Mouse (Mus musculus) c-Kit-positive CD71-positive TER-119-negative erythroid progenitor cells, embryonic 14.5 days (primary cell): ENCODE data around the gene Tenm2.

Experiments
- DNase-seq: peaks from one replicate; pipeline ENCODE4 v3.0.0-alpha.2; 2013; ENCODE audit warnings: low read depth

The Tenm2 gene

DNA sequence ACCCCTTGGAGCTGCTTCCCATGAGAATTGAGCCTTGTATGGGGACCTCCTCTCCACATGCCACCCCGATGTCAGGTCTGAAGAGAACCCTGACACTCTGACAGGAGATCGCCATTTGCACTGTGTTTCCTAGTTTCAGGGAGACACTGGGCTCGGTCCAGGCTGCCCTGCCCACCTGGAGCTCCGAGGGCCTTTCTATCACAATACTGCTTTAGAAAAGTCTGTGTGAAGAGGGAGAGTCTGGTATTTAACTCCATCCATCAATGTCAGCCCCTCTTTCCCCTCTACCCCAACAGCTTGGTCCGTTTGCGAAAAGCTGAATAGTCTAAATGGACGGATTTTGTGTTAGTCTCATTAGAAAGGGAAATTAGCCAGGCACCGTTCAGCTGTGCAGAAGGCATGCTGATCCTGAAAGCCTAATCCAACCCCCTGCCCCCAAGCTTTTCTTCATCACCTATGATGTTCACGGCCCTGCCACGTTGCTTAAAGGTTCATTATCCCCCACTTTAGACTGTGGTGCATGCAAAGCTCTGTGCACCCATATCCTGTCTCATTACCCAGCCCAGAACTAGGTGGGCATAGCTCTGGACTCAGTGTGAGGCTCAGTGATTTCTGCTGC, 538.6 kb downstream of the Tenm2 start:
- DNase-seq: no peak

DNA sequence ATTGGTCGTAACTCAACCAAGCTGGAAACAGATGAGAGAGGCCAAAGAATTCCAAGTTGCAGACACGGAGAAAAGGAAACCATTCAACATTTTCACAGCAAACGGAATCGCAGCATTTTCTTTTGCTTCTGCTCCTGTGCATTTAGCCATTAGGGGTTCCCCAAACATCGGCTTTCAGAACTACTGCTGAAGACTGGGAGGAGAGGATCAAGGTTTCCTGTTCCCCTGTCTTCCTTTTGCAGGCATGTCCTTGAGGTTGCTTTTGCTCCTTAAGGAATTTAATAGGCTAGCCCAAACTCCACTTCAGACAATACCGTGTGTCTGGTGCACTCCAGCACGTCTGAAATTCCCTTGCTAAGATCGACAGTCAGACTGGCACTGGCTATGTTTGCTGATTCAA, 541.0 kb downstream of the Tenm2 start:
- DNase-seq: no peak

DNA sequence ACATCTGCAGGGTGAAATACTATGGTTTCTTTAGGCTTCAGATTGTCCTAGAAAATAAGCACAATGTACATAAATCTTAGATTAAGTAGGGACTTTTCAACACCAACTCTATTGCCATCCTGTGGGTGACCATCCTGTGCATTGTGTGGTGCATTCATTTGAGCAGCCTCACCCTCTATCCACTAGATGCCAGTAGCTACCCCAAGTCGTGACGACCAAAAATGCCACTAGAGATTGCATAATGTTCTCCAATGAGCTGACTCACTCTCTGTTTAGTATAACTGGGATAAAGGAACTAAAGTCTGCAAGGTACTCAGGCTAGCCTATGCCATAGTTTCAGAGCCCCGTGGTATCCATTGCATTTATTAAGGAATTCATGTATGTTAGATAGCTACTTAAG, 543.1 kb downstream of the Tenm2 start:
- DNase-seq: no peak

DNA sequence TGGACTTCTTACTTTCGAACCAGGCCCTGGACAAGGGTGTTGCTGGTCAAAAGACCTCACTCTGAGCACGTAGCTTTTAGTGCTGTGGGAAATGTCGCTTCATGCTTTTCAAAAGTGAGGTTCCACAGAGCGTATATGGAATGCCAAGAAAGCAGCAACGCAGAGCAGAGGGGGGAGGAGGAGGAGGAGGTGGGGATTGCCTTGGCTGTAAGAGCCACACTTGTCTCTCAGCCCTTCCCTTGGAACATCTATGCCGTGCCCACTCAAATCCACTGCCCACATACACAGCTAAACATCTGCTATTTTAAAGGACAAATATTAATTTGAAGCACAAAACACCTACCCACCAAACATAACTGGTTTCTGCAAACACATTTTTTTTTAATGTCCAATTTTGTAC, 544.9 kb downstream of the Tenm2 start:
- DNase-seq: no peak

DNA sequence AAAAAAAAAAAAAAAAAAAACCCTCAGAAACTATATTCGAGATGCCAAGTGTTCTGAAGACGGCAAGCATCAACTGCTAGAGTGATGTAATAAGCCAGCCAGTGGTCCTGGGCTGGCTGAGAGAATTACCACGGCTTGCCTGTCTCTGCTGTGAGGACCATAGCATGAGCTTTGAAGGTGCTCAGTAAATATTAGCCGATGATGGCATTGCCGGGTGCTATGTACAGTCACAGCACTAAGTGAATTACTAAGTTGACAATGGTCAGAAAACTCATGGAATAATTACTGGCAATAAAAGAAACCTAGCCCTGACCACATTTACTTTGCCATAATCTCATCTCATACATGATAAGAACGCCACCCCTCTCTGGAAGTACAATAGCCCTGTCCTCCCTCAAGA, 549.5 kb downstream of the Tenm2 start:
- DNase-seq: no peak

DNA sequence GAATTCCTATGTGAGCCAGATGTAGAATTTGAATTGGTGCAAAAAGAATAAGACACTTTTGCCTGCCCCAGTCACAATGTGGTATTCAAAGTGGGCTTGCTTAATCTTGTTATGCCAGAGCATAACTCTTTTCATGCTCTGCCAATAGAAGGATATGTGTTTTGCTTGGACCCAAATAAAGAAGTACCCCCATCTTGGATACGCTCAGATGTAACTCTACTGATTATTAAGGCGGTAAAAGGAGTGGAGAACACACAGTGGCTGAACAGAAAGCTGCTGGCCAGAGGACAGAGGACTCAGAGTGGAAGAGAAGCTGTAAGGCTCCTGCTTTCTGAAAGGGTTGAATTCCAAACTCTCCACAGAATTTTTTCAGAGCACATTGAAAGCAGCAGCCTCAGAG, 556.4 kb downstream of the Tenm2 start:
- DNase-seq: no peak

DNA sequence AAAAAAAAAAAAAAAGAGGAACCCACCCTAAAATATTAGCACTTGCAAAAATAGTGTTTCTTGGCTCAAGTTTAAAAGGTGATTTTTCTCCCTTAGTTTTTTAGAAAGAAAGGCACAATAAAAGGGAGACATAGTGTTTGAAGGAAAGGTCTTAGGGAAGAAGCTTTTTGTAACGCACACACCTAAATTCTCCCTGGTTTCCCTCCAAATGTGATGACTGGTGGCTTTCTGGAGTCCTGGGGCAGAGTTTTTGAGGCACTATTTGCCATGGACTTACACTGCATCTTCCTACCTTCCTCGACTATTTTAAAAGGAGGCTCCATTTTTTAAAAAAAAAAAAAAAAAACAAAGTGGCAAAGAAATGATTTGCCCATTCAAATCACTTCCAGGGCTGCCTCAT, 557.2 kb downstream of the Tenm2 start:
- DNase-seq: no peak

DNA sequence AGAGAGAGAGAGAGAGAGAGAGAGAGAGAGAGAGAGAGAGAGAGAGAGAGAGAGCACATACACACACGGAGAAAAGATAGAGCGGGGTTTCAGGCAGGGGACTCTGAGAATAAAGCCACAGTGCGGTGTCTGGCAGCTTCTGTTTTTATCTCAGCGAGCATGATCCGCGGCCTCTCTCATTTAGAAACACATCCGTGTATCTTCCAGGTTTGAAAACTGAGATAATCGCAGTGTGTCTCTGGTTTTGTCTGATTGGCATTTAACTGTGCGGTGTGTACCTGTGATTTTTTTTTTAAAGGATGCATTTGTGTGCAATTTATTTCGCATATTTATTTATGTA, 557.7 kb downstream of the Tenm2 start:
- DNase-seq: no peak

DNA sequence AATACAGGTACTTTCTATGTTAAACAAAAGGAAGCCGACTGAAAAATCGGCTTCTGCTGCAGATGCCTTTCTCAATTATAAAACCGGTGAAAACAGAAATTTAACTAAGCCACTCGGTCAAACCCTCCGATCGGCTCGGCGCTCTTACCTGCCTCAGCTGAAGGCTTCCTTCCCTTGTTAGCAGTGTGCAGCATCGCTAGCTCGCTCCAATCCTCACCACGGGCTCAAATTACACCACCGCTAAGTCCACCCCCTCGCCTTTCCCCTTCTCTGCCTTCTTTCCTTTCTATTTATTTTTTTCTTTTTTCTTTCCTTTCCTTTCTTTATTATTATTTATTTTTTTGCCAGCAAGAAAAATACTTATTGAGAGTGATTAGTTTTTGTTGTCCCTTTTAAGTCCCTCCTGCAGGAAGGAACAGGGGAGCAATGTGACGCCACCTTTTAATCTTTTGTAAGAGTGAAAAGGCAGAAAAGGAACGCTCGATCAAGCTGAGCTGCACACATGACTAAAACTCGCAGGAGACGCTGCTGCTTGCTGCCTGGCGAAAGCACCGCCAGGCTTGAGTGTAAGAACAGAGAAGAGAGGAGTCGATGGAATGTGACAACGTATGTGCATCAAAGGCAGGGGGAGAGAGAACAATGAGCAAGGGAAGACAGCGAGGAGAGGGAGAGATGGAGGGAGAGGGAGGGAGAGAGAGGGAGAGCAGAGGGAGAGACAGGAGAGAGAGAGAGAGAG, 558.3 kb downstream of the Tenm2 start:
- no peak for DNase-seq

DNA sequence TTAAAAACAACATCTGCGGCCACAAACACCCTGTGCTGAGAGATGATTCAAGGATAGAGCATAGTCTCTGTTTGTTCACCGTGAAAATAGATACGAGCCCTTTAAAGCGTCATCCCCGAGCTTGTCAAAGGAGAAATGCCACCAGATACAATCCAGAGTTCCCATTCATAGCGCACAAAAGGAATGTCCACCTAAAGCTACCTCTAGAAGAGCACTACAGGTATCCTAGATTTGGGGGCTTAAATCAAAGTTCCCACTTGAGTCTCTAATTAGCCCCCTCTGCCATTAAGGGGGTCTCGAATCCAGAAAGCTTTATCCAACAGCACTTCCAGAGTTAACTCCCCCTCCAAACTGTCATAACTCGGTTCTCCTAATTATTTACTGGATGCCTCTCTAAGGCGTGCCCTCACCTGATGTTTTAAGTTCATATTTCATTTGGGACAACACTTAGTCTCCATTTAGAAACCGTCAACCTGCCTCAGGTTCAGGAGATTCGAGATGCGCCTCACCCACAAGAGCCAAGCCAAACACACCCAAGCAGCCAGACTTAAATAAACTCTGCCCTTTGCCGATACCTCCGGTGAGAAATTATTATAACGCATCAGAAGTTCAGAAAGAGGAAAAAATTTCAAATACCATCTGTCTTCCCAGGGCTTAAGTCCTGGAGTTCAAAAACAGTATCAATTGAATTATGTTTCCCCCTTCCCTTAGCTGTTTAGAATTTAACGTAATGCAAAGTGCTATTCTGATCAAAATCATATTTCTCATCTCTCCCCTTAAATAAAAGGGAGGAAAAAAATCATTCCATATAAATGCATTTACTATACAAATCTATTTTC, 559.1 kb downstream of the Tenm2 start:
- DNase-seq: no peak

DNA sequence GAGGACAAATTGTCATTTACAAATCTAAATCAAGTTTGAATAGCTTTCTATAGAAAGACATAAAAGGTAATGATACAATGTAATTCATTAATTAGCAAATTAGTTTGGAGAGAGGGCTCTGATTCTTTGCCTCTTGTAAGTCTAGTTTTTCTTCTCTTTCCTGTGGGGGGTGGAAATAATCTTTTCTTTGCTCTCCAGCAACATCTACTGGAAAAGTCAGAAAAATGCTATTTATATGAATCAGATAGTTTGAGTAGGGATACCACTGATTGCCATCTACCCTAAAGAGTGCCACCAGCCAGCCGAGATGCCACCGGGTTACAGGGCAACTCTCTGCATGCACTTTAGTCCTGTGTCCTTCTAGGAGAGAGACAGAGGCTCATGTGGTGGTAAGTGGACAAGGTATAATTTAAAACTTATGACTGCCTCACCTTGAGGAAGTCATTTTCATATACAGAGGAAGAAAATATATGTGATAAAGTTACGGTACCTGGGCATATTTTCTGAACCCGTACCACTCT, 560.8 kb downstream of the Tenm2 start:
- DNase-seq: no peak

DNA sequence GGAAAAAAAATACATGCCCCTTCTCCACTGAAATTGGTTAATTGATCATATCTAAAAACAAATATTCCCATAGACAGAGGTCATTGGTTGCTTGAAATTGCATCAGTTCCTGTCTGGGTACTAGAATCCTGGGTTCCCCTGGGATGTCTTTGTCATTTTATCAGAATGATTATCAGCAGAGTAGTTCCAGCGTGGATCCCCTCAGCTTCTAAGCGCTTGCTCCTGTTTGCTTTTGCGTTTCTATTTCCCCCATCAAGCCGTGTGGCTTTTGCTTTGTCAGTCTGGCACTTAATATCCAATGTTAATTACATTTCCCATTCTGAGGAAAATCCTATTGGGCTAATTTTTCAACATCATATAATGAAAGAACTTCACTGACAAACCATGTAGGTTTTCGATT, 561.6 kb downstream of the Tenm2 start:
- no peak for DNase-seq

DNA sequence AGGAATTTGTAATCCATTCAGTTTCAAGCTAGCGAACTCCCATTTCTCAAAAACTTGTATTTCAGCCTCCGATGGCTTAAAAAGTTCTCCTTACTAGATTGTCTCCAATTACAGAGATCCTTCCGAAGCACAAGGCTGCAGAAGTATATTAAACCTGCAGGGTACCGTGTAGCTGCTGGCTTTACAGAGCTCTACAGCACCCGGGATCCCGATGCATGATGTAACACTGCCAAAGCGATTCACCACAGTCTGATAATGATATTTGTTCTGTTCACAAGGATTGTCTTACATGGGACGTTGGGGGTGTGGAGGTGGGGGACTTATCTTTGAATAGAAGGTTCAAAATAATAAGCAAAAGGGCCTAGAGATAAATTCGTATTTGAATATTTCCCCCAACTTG, 564.6 kb downstream of the Tenm2 start:
- DNase-seq: no peak

DNA sequence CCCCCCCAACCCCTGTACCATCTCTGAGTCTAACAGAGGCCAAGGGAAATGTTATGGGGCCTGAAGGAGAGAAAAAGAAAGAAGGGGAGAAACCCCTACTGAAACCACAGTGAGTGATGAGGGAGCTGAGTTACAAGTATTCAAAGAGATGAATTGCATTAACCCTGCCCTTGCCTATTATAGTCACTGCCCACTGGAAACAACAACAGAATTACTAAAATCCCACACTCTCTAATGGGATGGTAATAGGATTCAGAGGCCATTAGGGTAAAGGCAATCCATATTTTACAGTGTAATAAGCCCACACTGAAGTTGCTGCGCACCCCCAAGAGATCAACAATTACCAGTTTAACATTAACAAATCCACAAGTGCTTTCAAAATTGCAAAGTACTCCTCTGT, 571.7 kb downstream of the Tenm2 start:
- no peak for DNase-seq

DNA sequence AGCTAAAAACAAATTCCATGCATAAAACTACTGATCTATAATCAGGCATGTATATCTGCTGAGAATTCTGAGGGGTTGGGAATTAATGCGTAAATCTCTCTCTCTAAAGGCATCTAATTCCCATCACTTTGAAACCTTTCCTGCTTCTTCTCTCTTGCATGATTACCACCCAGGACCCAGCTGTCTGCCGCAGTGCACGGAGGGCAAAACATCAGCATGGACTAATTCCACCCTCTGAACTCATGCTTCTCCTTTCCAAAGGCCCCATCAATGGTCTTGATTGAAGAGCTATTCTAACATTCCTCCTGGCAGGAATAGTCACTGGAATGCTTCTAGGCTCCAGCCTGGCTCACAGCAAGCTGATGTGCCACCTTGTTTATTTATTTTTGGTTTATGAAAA, 572.2 kb downstream of the Tenm2 start:
- DNase-seq: no peak

DNA sequence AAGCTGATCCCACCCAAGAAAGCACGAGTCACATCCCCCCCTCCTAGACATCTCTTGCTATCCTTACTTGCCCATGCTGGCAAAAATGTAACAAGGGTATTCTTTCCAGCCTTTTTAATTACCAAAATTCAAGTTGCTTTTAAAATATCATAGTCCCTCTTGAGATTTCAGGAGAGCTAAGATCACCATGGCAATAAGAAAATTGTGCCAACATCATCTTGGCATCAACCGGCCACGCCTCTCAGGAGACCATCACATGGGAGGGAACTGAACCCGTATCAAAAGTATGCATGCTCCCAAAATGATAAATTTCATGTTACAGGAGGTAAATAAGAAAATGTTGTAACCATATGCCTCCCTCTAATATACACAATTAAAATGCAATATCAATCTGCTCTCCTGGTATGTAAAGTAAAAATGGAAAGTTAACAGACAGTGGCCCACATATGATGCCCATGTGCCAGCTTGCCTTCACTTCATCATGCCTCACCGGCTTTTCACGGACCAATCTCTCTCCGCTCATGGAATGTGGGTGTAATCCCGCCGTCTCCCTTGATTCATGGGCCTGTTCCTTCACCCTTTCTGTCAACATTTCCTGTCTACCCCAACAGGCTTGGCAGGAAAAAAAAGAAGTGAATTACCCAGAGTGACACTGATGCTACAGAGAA, 582.0 kb downstream of the Tenm2 start:
- DNase-seq: no peak

DNA sequence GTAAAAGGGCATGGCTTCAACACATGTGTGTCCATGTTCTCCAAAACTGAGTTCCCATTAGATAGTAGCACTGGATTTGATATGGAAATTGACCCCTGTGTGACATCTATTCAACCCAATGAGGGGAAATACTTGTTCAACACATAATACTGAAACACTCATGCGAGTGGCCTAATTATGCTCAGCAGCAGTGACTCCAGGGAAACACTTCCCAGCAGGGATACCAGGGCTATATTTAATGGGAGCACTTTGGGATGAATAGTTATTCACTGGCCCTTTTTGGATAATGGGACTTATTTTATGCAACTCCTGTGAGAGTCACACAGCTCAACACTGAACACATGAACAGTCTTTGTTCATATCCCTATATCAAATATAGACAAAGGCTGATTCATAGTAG, 588.6 kb downstream of the Tenm2 start:
- DNase-seq: no peak

DNA sequence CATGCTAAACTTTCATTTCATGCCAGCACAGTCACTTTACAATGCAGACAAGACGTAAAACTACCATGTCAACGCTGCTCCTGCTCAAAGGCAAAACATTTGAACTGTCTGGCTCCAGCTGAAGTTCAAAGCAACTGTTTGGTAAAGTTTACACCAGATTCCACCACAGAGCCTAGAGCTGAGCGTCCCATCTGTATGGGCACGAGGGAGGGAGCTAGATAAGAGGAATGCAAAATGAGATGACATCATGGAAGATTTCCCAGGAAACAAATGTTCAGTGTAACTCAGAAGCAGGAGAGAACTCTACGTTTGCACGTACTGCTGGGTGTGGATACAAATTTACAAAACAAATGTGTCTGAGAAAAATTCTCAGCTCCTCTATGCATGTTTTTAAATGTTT, 600.7 kb downstream of the Tenm2 start:
- no peak for DNase-seq

DNA sequence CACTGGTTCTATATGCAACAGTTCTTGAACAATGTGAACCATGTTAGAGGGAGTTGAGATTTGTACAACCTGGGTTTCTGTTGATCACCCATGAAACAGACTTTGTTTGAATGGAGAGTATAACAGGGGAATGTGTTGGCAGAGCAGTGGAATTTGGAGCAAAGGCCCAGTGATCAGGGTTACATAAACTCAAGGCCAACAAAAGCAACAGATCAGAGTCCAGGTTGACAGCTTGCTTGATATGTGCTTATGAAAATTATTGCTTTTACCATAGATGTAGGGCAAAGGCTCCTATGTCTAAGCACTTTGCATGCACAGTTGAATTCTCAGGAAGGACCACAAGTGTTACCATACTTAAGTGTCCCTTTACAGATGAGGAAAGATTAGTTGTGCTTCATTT, 603.6 kb downstream of the Tenm2 start:
- DNase-seq: no peak

DNA sequence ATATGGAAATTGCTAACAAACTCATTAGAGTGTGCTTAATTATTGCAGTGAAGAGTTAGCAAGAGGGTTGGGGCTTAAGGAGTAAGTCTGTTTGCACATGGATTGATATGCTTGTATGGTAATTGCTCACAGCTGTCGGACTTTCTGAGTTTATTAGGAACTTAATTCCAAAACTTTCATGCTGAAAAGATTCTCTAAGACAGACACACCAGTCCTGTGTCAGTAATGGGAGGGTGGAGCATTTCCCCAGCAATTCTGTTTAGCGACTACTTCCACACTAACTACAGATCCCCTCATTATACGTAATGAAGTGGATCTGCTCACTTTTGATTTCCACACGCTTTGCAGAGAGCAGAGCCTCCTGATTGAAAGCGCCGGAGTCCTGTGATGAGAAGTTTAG, 622.0 kb downstream of the Tenm2 start:
- DNase-seq: no peak

DNA sequence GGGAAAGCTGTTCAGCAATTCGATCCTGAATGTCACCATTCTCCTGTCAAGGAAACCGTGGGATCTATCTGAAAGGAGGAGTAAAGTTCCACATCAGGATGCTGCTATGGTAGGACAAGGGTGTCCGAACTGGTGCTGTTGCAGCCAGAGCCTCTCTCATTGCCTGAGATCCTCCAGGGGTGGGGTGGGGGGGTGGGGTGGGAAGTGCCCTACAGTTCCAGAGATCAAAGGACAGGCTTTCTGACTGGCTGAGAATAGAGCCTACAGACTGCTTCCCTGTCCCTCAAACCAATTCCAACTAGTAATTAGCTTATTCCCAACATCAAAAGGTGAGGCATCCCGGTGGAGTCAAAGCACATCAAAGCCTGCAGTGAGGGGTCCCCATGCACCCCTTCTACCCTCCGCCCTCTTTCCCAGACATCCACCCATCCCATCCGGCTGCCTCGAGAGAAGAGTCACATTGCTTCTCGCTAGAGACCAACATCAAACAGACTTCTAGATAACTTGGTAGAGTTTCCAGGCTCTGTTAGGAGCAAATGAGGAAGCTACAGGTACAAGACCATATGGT, 630.9 kb downstream of the Tenm2 start:
- no peak for DNase-seq

DNA sequence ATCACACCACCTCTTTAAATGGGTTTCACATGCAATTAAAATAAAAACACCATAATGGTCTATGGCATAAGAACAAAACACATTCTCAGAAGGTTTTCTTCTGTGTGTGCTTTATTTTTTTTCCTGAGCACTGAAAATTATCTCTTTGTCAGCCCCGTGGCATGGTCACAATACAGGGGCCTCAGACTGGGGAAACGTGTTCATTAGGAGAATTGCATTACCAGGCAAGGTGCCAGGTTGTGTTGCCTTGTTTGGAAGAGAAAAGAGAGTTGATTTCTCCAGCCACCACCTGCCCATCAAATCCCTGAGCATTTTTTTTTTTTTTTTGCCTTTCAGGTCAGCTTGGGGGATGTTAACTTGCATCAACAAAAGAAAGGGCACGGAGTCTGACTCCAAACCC, 631.5 kb downstream of the Tenm2 start:
- DNase-seq: no peak
